ENCODE assay signal across 10 mouse cellular contexts in genomic region chr1:86053198-86053921, GRCm38 (mm10). TPM values are rescaled to one million over a fixed set of nuclear protein-coding genes. Genes with fewer than 3 reads are reported as not detected.
A peak's percentile ranks its signal among the peaks of the same experiment; 100 is the strongest.
DNase-seq lines count a peak whose midpoint lies in the region; ATAC-seq and TF ChIP-seq lines count a peak whose summit lies in the region.
"Had no signal": no experiment of that assay in that cellular context is flagged by ENCODE, and none has a peak within 500 bp of the region (broad histone marks: within the 10 kb centered on the region; RNA-seq: fewer than 3 reads in every experiment).

No protein-coding gene starts in this region.

- no peak for TF ChIP-seq CTCF in heart, postnatal 0 days (IDR thresholded peaks at IDR 0.05; ENCODE audit: low read depth)

- 47% methylated on average over 12 of the region's 12 CpGs for WGBS in heart, postnatal 0 days

- DNase-seq in adrenal gland, adult 2 months, result peak; percentile 80
- no peak for DNase-seq in adrenal gland, adult 8-10 months
- peak; percentile 52 for DNase-seq in testis, postnatal 10 days (ENCODE audit: low spot score)
- DNase-seq in testis, postnatal 14 days (ENCODE audit: low spot score), result no peak
- no peak for DNase-seq in heart, postnatal 0 days (ENCODE audit: low spot score)
- peak; percentile 92 for DNase-seq in left cerebral cortex, postnatal 4 days
- DNase-seq in B cell, adult 2 months, result no peak

- no peak overlapping the region for H3K4me3 ChIP-seq in heart, postnatal 0 days (ENCODE audit: low read depth, low read length)

- H3K4me1 ChIP-seq in heart, postnatal 0 days (ENCODE audit: control insufficient read depth, insufficient read depth), result peaks cover 7% of the 10 kb centered on the region; the same call in 1 of the 2 replicates

- no peaks in the 10 kb centered on the region for H3K9me3 ChIP-seq in heart, postnatal 0 days (replicated peaks; ENCODE audit: control insufficient read depth, low read length)

- H3K9ac ChIP-seq in heart, postnatal 0 days (replicated peaks; ENCODE audit: low read depth, low read length), result no peak overlapping the region

- 0 out of 2 replicates have a peak, but pooled peaks cover 3% of the 10 kb centered on the region for H3K27me3 ChIP-seq in heart, postnatal 0 days (ENCODE audit: control insufficient read depth, insufficient read depth, low read length)

- no peaks in the 10 kb centered on the region for H3K36me3 ChIP-seq in heart, postnatal 0 days (replicated peaks; ENCODE audit: control insufficient read depth, insufficient read depth, low read length)

- ATAC-seq in heart, postnatal 0 days (ENCODE audit: insufficient read depth, low read depth), result peak; percentile 51
- ATAC-seq in erythroid progenitor cell, adult 5-6 weeks (replicated peaks; ENCODE audit: low FRiP score, poor library complexity, severe bottlenecking), result no peak

- intact Hi-C loops in left cerebral cortex, postnatal 4 days (cut with DNase I), result no loop called here

- H3K27ac ChIP-seq in heart, postnatal 0 days (ENCODE audit: low read depth), result no peak overlapping the region
- H3K27ac ChIP-seq: kidney, postnatal 0 days had no signal

- H3K4me2 ChIP-seq in heart, postnatal 0 days (ENCODE audit: low read depth, low read length), result no peak overlapping the region

- TF ChIP-seq EP300 in heart, postnatal 0 days (IDR thresholded peaks at IDR 0.05; ENCODE audit: low read depth), result no peak

RNA-seq across cellular contexts. Expression of gene 2810459M11Rik, which starts 7.7 kb away (rescaled TPM):
- total RNA-seq in adrenal gland, adult 2 months (2021), result under 1 TPM; 0.12 to 0.21 TPM
- polyA plus RNA-seq in adrenal gland, adult 2 months (2012; rRNA removed), result 0.07 and 0.25 TPM in 2 replicates
- total RNA-seq in adrenal gland, adult 8-10 months (2022), result 1 to 10 TPM in 1 of 4 experiments, under 1 TPM in 3; 0.18 to 1.0 (median 0.29) TPM
- total RNA-seq in heart, postnatal 0 days (2014; rRNA removed; ENCODE audit: low replicate concordance), result not detected in 2 replicates
- polyA plus RNA-seq in heart, postnatal 0 days (2015; fragmentation: Nextera tagmentation; extraction: Ambion mirVana), result not detected in 2 replicates
- total RNA-seq in left cerebral cortex, postnatal 4 days (2021), result 10 to 100 TPM; 11.1 to 11.8 TPM
- not detected in 2 replicates for total RNA-seq in erythroid progenitor cell, adult 5-6 weeks (2015; ENCODE audit: low replicate concordance)
- total RNA-seq in erythroid progenitor cell, adult 5-6 weeks (2017; ENCODE audit: low replicate concordance), result not detected in 2 replicates
- total RNA-seq: neutrophil, adult 5-6 weeks had no signal

RNA-seq across cellular contexts. Expression of gene Psmd1, which starts 10.8 kb away (rescaled TPM):
- 100 to 1,000 TPM; 123 to 128 TPM for total RNA-seq in adrenal gland, adult 2 months (2021)
- 19.9 and 27.6 TPM in 2 replicates for polyA plus RNA-seq in adrenal gland, adult 2 months (2012; rRNA removed)
- 100 to 1,000 TPM; 114 to 128 (median 117) TPM for total RNA-seq in adrenal gland, adult 8-10 months (2022)
- total RNA-seq in heart, postnatal 0 days (2014; rRNA removed; ENCODE audit: low replicate concordance), result 58.3 and 101 TPM in 2 replicates
- polyA plus RNA-seq in heart, postnatal 0 days (2015; fragmentation: Nextera tagmentation; extraction: Ambion mirVana), result 110 and 116 TPM in 2 replicates
- total RNA-seq in left cerebral cortex, postnatal 4 days (2021), result 100 to 1,000 TPM; 134 to 135 TPM
- 54.8 and 84.7 TPM in 2 replicates for total RNA-seq in erythroid progenitor cell, adult 5-6 weeks (2015; ENCODE audit: low replicate concordance)
- total RNA-seq in erythroid progenitor cell, adult 5-6 weeks (2017; ENCODE audit: low replicate concordance), result 83.6 and 94.6 TPM in 2 replicates

RNA-seq across cellular contexts. Expression of gene Spata3, which starts 36.7 kb away (rescaled TPM):
- not detected for total RNA-seq in adrenal gland, adult 2 months (2021)
- not detected in 2 replicates for polyA plus RNA-seq in adrenal gland, adult 2 months (2012; rRNA removed)
- total RNA-seq in adrenal gland, adult 8-10 months (2022), result not detected
- not detected in 2 replicates for total RNA-seq in heart, postnatal 0 days (2014; rRNA removed; ENCODE audit: low replicate concordance)
- polyA plus RNA-seq in heart, postnatal 0 days (2015; fragmentation: Nextera tagmentation; extraction: Ambion mirVana), result not detected in 2 replicates
- under 1 TPM; 0.58 to 0.64 TPM for total RNA-seq in left cerebral cortex, postnatal 4 days (2021)
- not detected in 2 replicates for total RNA-seq in erythroid progenitor cell, adult 5-6 weeks (2015; ENCODE audit: low replicate concordance)
- total RNA-seq in erythroid progenitor cell, adult 5-6 weeks (2017; ENCODE audit: low replicate concordance), result not detected in 2 replicates
- total RNA-seq: neutrophil, adult 5-6 weeks had no signal

RNA-seq across cellular contexts. Expression of gene Htr2b, which starts 58.4 kb away (rescaled TPM):
- under 1 TPM; 0.14 TPM for total RNA-seq in adrenal gland, adult 2 months (2021)
- 0.25 TPM in 1 of 2 replicates, not detected in the other for polyA plus RNA-seq in adrenal gland, adult 2 months (2012; rRNA removed)
- total RNA-seq in adrenal gland, adult 8-10 months (2022), result under 1 TPM in 3 of 4 experiments, not detected in 1; 0.17 to 0.56 (median 0.37) TPM
- not detected in 2 replicates for total RNA-seq in heart, postnatal 0 days (2014; rRNA removed; ENCODE audit: low replicate concordance)
- 0.11 and 0.25 TPM in 2 replicates for polyA plus RNA-seq in heart, postnatal 0 days (2015; fragmentation: Nextera tagmentation; extraction: Ambion mirVana)
- total RNA-seq in left cerebral cortex, postnatal 4 days (2021), result not detected
- not detected in 2 replicates for total RNA-seq in erythroid progenitor cell, adult 5-6 weeks (2015; ENCODE audit: low replicate concordance)
- total RNA-seq in erythroid progenitor cell, adult 5-6 weeks (2017; ENCODE audit: low replicate concordance), result 0.51 TPM in 1 of 2 replicates, not detected in the other
- total RNA-seq: neutrophil, adult 5-6 weeks had no signal

Comparison
In these comparisons a context has a peak if more than half of its experiments do, and no peak if none do; other contexts are left out.
1. DNase-seq: peak in adrenal gland, adult 2 months (single experiment), testis, postnatal 10 days (single experiment) and left cerebral cortex, postnatal 4 days (single experiment); none in adrenal gland, adult 8-10 months (single experiment), testis, postnatal 14 days (single experiment), heart, postnatal 0 days (single experiment) and B cell, adult 2 months (0 of 2).
2. RNA of gene 2810459M11Rik, which starts 7.7 kb away (total RNA-seq): 11.1 to 11.8 TPM in left cerebral cortex, postnatal 4 days; 0.18 to 1.0 TPM in adrenal gland, adult 8-10 months, 0.12 to 0.21 TPM in adrenal gland, adult 2 months, not detected in heart, postnatal 0 days and not detected in erythroid progenitor cell, adult 5-6 weeks; every median in the first group is over 4 times any median in the second.